Comparison of ENCODE assay signal across 8 mouse cellular contexts in genomic region chr12:64966652-64967435, GRCm38 (mm10). TPM values are rescaled to one million over a fixed set of nuclear protein-coding genes. Genes with fewer than 3 reads are reported as not detected.
A peak's percentile ranks its signal among the peaks of the same experiment; 100 is the strongest.
DNase-seq lines count a peak whose midpoint lies in the region; ATAC-seq and TF ChIP-seq lines count a peak whose summit lies in the region.

No protein-coding gene starts in this region.

- peak; percentile 10 to 17 for DNase-seq in left cerebral cortex, postnatal 25 days (ENCODE audit: low spot score in 2 of 2)
- no peak for DNase-seq in left cerebral cortex, postnatal 14 days (ENCODE audit: low spot score in 2 of 2)
- DNase-seq in adipocyte (ENCODE audit: low spot score), result peak; percentile 42
- no peak for DNase-seq in forebrain, postnatal 0 days
- peak; percentile 29 for DNase-seq in limb, embryonic 11.5 days (ENCODE audit: low spot score)
- no peak for DNase-seq in T-cell, adult 2 months (ENCODE audit: low spot score)
- DNase-seq in cerebellum, adult 11-12 months, result no peak

- no peaks in the 10 kb centered on the region for H3K36me3 ChIP-seq in forebrain, postnatal 0 days (ENCODE audit: insufficient read depth)
- no peaks in the 10 kb centered on the region for H3K36me3 ChIP-seq in limb, embryonic 11.5 days (ENCODE audit: control insufficient read depth, insufficient read depth, low read length)
- no peaks in the 10 kb centered on the region for H3K36me3 ChIP-seq in midbrain, embryonic 16.5 days (ENCODE audit: control insufficient read depth, insufficient read depth, low read length)

- TF ChIP-seq CTCF in forebrain, postnatal 0 days (IDR thresholded peaks at IDR 0.05; ENCODE audit: low read depth), result no peak

- no peak for ATAC-seq in forebrain, postnatal 0 days
- no peak for ATAC-seq in limb, embryonic 11.5 days (ENCODE audit: insufficient number of reproducible peaks, low FRiP score, low TSS enrichment, low read depth)
- ATAC-seq in midbrain, embryonic 16.5 days, result no peak

- intact Hi-C loops in left cerebral cortex, postnatal 25 days (cut with DNase I), result no loop called here
- intact Hi-C loops in left cerebral cortex, postnatal 14 days (cut with DNase I), result no loop called here

- peak overlapping the region; percentile 92 for H3K27ac ChIP-seq in forebrain, postnatal 0 days (ENCODE audit: low read depth, low read length)
- H3K27ac ChIP-seq in limb, embryonic 11.5 days (replicated peaks; ENCODE audit: low read depth, low read length), result no peak overlapping the region
- H3K27ac ChIP-seq in midbrain, embryonic 16.5 days (ENCODE audit: low read length), result peak overlapping the region; percentile 95

- 2% methylated on average over 19 of the region's 19 CpGs for WGBS in forebrain, postnatal 0 days
- 5% methylated on average over 19 of the region's 19 CpGs for WGBS in limb, embryonic 11.5 days
- 2% methylated on average over 19 of the region's 19 CpGs for WGBS in midbrain, embryonic 16.5 days

- peak overlapping the region; percentile 68 for H3K4me3 ChIP-seq in forebrain, postnatal 0 days (ENCODE audit: low read depth, low read length)
- peak overlapping the region; percentile 84 for H3K4me3 ChIP-seq in limb, embryonic 11.5 days (ENCODE audit: low read depth, low read length)
- peak overlapping the region; percentile 86 for H3K4me3 ChIP-seq in midbrain, embryonic 16.5 days (ENCODE audit: low read depth, low read length)

- no peaks in the 10 kb centered on the region for H3K27me3 ChIP-seq in forebrain, postnatal 0 days (ENCODE audit: insufficient read depth, low read length)
- H3K27me3 ChIP-seq in limb, embryonic 11.5 days (ENCODE audit: control insufficient read depth, insufficient read depth, low read length), result no peaks in the 10 kb centered on the region
- H3K27me3 ChIP-seq in midbrain, embryonic 16.5 days (ENCODE audit: control insufficient read depth, insufficient read depth, low read depth, low read length), result no peaks in the 10 kb centered on the region

- H3K9ac ChIP-seq in forebrain, postnatal 0 days, result peak overlapping the region; percentile 72
- peak overlapping the region; percentile 84 for H3K9ac ChIP-seq in limb, embryonic 11.5 days (ENCODE audit: low read length)
- peak overlapping the region; percentile 85 for H3K9ac ChIP-seq in midbrain, embryonic 16.5 days (ENCODE audit: low read depth, low read length)

- peak overlapping the region; percentile 72 for H3K4me2 ChIP-seq in forebrain, postnatal 0 days (ENCODE audit: low read depth)
- peak overlapping the region; percentile 70 for H3K4me2 ChIP-seq in limb, embryonic 11.5 days (ENCODE audit: low read depth, severe bottlenecking)
- peak overlapping the region; percentile 100 for H3K4me2 ChIP-seq in midbrain, embryonic 16.5 days (ENCODE audit: low read length)

- no peaks in the 10 kb centered on the region for H3K9me3 ChIP-seq in forebrain, postnatal 0 days (ENCODE audit: low read length)
- H3K9me3 ChIP-seq in limb, embryonic 11.5 days (ENCODE audit: control insufficient read depth, low read length), result no peaks in the 10 kb centered on the region
- no peaks in the 10 kb centered on the region for H3K9me3 ChIP-seq in midbrain, embryonic 16.5 days (replicated peaks; ENCODE audit: control insufficient read depth, low read length, poor library complexity, severe bottlenecking)

- peaks cover 28% of the 10 kb centered on the region for H3K4me1 ChIP-seq in forebrain, postnatal 0 days (ENCODE audit: insufficient read depth)
- H3K4me1 ChIP-seq in limb, embryonic 11.5 days (ENCODE audit: control insufficient read depth, insufficient read depth, low read length), result peaks cover 7% of the 10 kb centered on the region
- H3K4me1 ChIP-seq in midbrain, embryonic 16.5 days (ENCODE audit: control insufficient read depth, insufficient read depth, low read length), result peaks cover 48% of the 10 kb centered on the region

RNA-seq across cellular contexts. Expression of gene Togaram1, which starts 1.2 kb away (rescaled TPM):
- total RNA-seq in left cerebral cortex, postnatal 25 days (2021), result 10 to 100 TPM; 55.8 to 56.7 TPM
- 10 to 100 TPM; 46.0 to 49.6 TPM for total RNA-seq in left cerebral cortex, postnatal 14 days (2021)
- total RNA-seq in forebrain, postnatal 0 days (2014; rRNA removed), result 24.5 and 30.1 TPM in 2 replicates
- polyA plus RNA-seq in forebrain, postnatal 0 days (2015; fragmentation: Nextera tagmentation; extraction: Ambion mirVana), result 8.2 and 15.2 TPM in 2 replicates
- polyA plus RNA-seq in limb, embryonic 11.5 days (2014; fragmentation: Nextera tagmentation; extraction: Ambion mirVana), result 27.3 and 28.1 TPM in 2 replicates
- 24.0 and 24.5 TPM in 2 replicates for polyA plus RNA-seq in midbrain, embryonic 16.5 days (2015; fragmentation: Nextera tagmentation; extraction: Ambion mirVana)

RNA-seq across cellular contexts. Expression of gene Klhl28, which starts 1.5 kb away (rescaled TPM):
- total RNA-seq in left cerebral cortex, postnatal 25 days (2021), result 10 to 100 TPM; 24.2 to 24.5 TPM
- 10 to 100 TPM; 22.4 to 23.1 TPM for total RNA-seq in left cerebral cortex, postnatal 14 days (2021)
- total RNA-seq in forebrain, postnatal 0 days (2014; rRNA removed), result 27.4 and 29.5 TPM in 2 replicates
- 23.6 and 26.4 TPM in 2 replicates for polyA plus RNA-seq in forebrain, postnatal 0 days (2015; fragmentation: Nextera tagmentation; extraction: Ambion mirVana)
- polyA plus RNA-seq in limb, embryonic 11.5 days (2014; fragmentation: Nextera tagmentation; extraction: Ambion mirVana), result 10.8 and 11.6 TPM in 2 replicates
- 24.2 and 26.1 TPM in 2 replicates for polyA plus RNA-seq in midbrain, embryonic 16.5 days (2015; fragmentation: Nextera tagmentation; extraction: Ambion mirVana)

RNA-seq across cellular contexts. Expression of gene Gm527, which starts 49.1 kb away (rescaled TPM):
- 10 to 100 TPM; 15.4 to 18.6 TPM for total RNA-seq in left cerebral cortex, postnatal 25 days (2021)
- total RNA-seq in left cerebral cortex, postnatal 14 days (2021), result 10 to 100 TPM; 10.1 to 13.7 TPM
- total RNA-seq in forebrain, postnatal 0 days (2014; rRNA removed), result 12.2 and 24.8 TPM in 2 replicates
- polyA plus RNA-seq in forebrain, postnatal 0 days (2015; fragmentation: Nextera tagmentation; extraction: Ambion mirVana), result 1.6 and 2.1 TPM in 2 replicates
- 2.1 and 2.4 TPM in 2 replicates for polyA plus RNA-seq in limb, embryonic 11.5 days (2014; fragmentation: Nextera tagmentation; extraction: Ambion mirVana)
- polyA plus RNA-seq in midbrain, embryonic 16.5 days (2015; fragmentation: Nextera tagmentation; extraction: Ambion mirVana), result 2.3 and 2.5 TPM in 2 replicates

Comparison
In these comparisons a context has a peak if more than half of its experiments do, and no peak if none do; other contexts are left out.
1. DNase-seq: peak in left cerebral cortex, postnatal 25 days (2 of 2), adipocyte (single experiment) and limb, embryonic 11.5 days (single experiment); none in left cerebral cortex, postnatal 14 days (0 of 2), forebrain, postnatal 0 days (single experiment), T-cell, adult 2 months (single experiment) and cerebellum, adult 11-12 months (single experiment).
2. Peak in every context shown above with its lines, with median percentiles within 50 percentile points of each other: H3K4me2 ChIP-seq, H3K4me3 ChIP-seq and H3K9ac ChIP-seq.